Mouse (Mus musculus) MEL (cell line): ENCODE data around the gene Runx1. TPM values are rescaled to one million over a fixed set of nuclear protein-coding genes. Genes with fewer than 3 reads are reported as not detected.

Source experiments
- DNase-seq: peaks from one replicate; pipeline ENCODE4 v3.0.0; 2011; ENCODE audit warnings: low read depth, low spot score
- H3K27ac ChIP-seq: 2 replicates; pipeline ENCODE4 v1.5.1; 2012; ENCODE audit warnings: low read depth, mild to moderate bottlenecking, control low read depth, low read length, moderate library complexity; ENCODE audit not compliant: control insufficient read depth
- H3K27me3 ChIP-seq, 2 experiments: fragments of 150-350 bp in 1 of 2; sonication (generic) in 1 of 2; 2 replicates each; pipeline ENCODE4 v1.6.1; 2012; ENCODE audit warnings: low read length in 2 of 2, mild to moderate bottlenecking in 2 of 2, improper control_type of control experiment in 1 of 2, moderate library complexity in 1 of 2; ENCODE audit not compliant: insufficient read depth in 2 of 2, control insufficient read depth in 1 of 2
- H3K36me3 ChIP-seq, 2 experiments: 2 replicates each; pipeline ENCODE4 v1.6.1; 2012 to 2014; ENCODE audit warnings: low read length in 2 of 2, improper control_type of control experiment in 1 of 2, inconsistent platforms in 1 of 2, mild to moderate bottlenecking in 1 of 2; ENCODE audit not compliant: insufficient read depth in 2 of 2, control insufficient read depth in 1 of 2
- H3K4me1 ChIP-seq, 2 experiments: fragments of 150-350 bp in 1 of 2; sonication (generic) in 1 of 2; 2 replicates each; pipeline ENCODE4 v1.6.1; 2012; ENCODE audit warnings: low read length in 2 of 2, improper control_type of control experiment in 1 of 2, mild to moderate bottlenecking in 1 of 2; ENCODE audit not compliant: insufficient read depth in 2 of 2, control insufficient read depth in 1 of 2
- H3K4me3 ChIP-seq, 2 experiments: fragments of 150-350 bp in 1 of 2; sonication (generic) in 1 of 2; 2 replicates each; pipeline ENCODE4 v1.5.1; 2012; ENCODE audit warnings: low read depth in 2 of 2, low read length in 2 of 2, mild to moderate bottlenecking in 2 of 2, moderate library complexity in 2 of 2, control low read depth in 1 of 2, improper control_type of control experiment in 1 of 2; ENCODE audit not compliant: control insufficient read depth in 1 of 2, insufficient read depth in 1 of 2
- H3K79me2 ChIP-seq: 2 replicates; pipeline ENCODE4 v1.6.1; 2012; ENCODE audit warnings: mild to moderate bottlenecking, low read length, moderate library complexity; ENCODE audit not compliant: control insufficient read depth, poor library complexity, insufficient read depth
- H3K9ac ChIP-seq: 2 replicates; pipeline ENCODE4 v1.6.1; 2012; ENCODE audit warnings: low read depth, mild to moderate bottlenecking, control low read depth, low read length, moderate library complexity; ENCODE audit not compliant: control insufficient read depth, poor library complexity, severe bottlenecking
- H3K9me3 ChIP-seq: fragments of 150-350 bp; sonication (generic); replicated peaks from 2 replicates; pipeline ENCODE4 v1.6.1; 2012; ENCODE audit warnings: mild to moderate bottlenecking, low read length, improper control_type of control experiment, moderate library complexity; ENCODE audit not compliant: insufficient read depth
- CHD2 ChIP-seq: IDR thresholded peaks from 2 replicates; pipeline ENCODE4 v1.6.1; 2011; ENCODE audit warnings: low read length, improper control_type of control experiment
- E2F4 ChIP-seq: IDR thresholded peaks from 2 replicates; pipeline ENCODE4 v1.6.1; 2011; ENCODE audit warnings: low read depth, low read length, improper control_type of control experiment, borderline replicate concordance
- GABPA ChIP-seq: IDR thresholded peaks from 2 replicates; pipeline ENCODE4 v1.6.1; 2012; ENCODE audit warnings: low read depth, mild to moderate bottlenecking, inconsistent platforms, low read length, improper control_type of control experiment, moderate library complexity
- GATA1 ChIP-seq: IDR thresholded peaks from 2 replicates; pipeline ENCODE4 v1.6.1; 2011; ENCODE audit warnings: low read depth, low read length, improper control_type of control experiment
- KAT2A ChIP-seq: conservative IDR thresholded peaks from 2 replicates; pipeline ENCODE4 v1.6.1; 2012; ENCODE audit warnings: low read depth, low read length, improper control_type of control experiment, inconsistent platforms
- MAX ChIP-seq: IDR thresholded peaks from 2 replicates; pipeline ENCODE4 v1.6.1; 2011; ENCODE audit warnings: low read length, improper control_type of control experiment
- MXI1 ChIP-seq: IDR thresholded peaks from 2 replicates; pipeline ENCODE4 v1.6.1; 2011; ENCODE audit warnings: mild to moderate bottlenecking, low read depth, low read length, improper control_type of control experiment
- NELFE ChIP-seq: IDR thresholded peaks from 2 replicates; pipeline ENCODE4 v1.6.1; 2011; ENCODE audit warnings: low read depth, low read length, improper control_type of control experiment
- NRF1 ChIP-seq: IDR thresholded peaks from 2 replicates; pipeline ENCODE4 v1.6.1; 2014; ENCODE audit warnings: low read depth, mild to moderate bottlenecking, inconsistent platforms, low read length, improper control_type of control experiment, moderate library complexity; ENCODE audit not compliant: poor library complexity, insufficient read depth, severe bottlenecking
- POLR2AphosphoS2 ChIP-seq: IDR thresholded peaks from 2 replicates; pipeline ENCODE4 v1.6.1; 2011; ENCODE audit warnings: low read length, improper control_type of control experiment
- ZKSCAN1 ChIP-seq: IDR thresholded peaks from 2 replicates; pipeline ENCODE4 v1.6.1; 2012; ENCODE audit warnings: low read depth, mild to moderate bottlenecking, inconsistent platforms, low read length, improper control_type of control experiment, moderate library complexity
- ZNF384 ChIP-seq: IDR thresholded peaks from 2 replicates; pipeline ENCODE4 v1.6.1; 2012; ENCODE audit warnings: low read depth, mild to moderate bottlenecking, inconsistent platforms, low read length, improper control_type of control experiment
- polyA plus RNA-seq, 2 experiments: library from polyadenylated mRNA; stranded (reverse) in 1 of 2; unstranded in 1 of 2; fragments of >175 nt in 1 of 2; fragments of >200 nt in 1 of 2; gene quantifications; 2 replicates each; pipeline versions ENCODE4 v1.2.1 to v1.2.4; 2012; ENCODE audit warnings: low replicate concordance in 2 of 2, low read depth in 1 of 2; ENCODE audit not compliant: insufficient read length in 2 of 2, insufficient read depth in 1 of 2, missing spikeins in 1 of 2
- total RNA-seq: library from RNA; depleted of rRNA; stranded (reverse); fragments of 300-350 nt; gene quantifications from 2 replicates; pipeline ENCODE4 v1.2.3, GENCODE M21; 2012

The Runx1 gene
- total and polyA plus RNA-seq, 3 experiments = 14.3 to 23.5 TPM; not detected in 1

GRCm38 (mm10) chr16:92597655-92598054 lies 228.3 kb downstream of the Runx1 start:
- Histone ChIP-seq H3K9ac (no peak overlapping the region), H3K79me2 (no peaks in the 10 kb centered on the region), H3K4me3 (no peak overlapping the region), H3K9me3 (no peaks in the 10 kb centered on the region), H3K36me3 (no peaks in the 10 kb centered on the region), H3K27ac (no peak overlapping the region), H3K4me1 (no peaks in the 10 kb centered on the region; a peak in 1 of 4 replicates), H3K27me3 (no peaks in the 10 kb centered on the region; a peak in 2 of 4 replicates)
- no peak for DNase-seq
- no peak for TF ChIP-seq CHD2
- no peak for TF ChIP-seq GABPA
- TF ChIP-seq, all 39 proteins: peak for 0

- Histone ChIP-seq H3K36me3 (no peaks in the 10 kb centered on the region), H3K27ac (no peak overlapping the region), H3K4me1 (no peaks in the 10 kb centered on the region; a peak in 1 of 4 replicates), H3K27me3 (no peaks in the 10 kb centered on the region; a peak in 2 of 4 replicates), H3K79me2 (no peaks in the 10 kb centered on the region), H3K9ac (no peak overlapping the region), H3K9me3 (no peaks in the 10 kb centered on the region)
- DNase-seq = no peak
- no peak for TF ChIP-seq ZKSCAN1
- TF ChIP-seq NELFE = no peak
- no peak for TF ChIP-seq POLR2AphosphoS2
- no peak for TF ChIP-seq MXI1
- TF ChIP-seq, all 39 proteins: peak for 0
- H3K4me3 ChIP-seq = no peak overlapping the region
These were observed 233.7 kb downstream of the Runx1 start for GRCm38 (mm10) chr16:92592207-92592606.

- Histone ChIP-seq H3K9ac (no peak overlapping the region), H3K27me3 (no peaks in the 10 kb centered on the region; a peak in 2 of 4 replicates), H3K4me1 (no peaks in the 10 kb centered on the region; a peak in 1 of 4 replicates), H3K79me2 (no peaks in the 10 kb centered on the region), H3K27ac (no peak overlapping the region), H3K9me3 (no peaks in the 10 kb centered on the region), H3K36me3 (no peaks in the 10 kb centered on the region), H3K4me3 (no peak overlapping the region)
- TF ChIP-seq NRF1 = no peak
- no peak for TF ChIP-seq CHD2
- no peak for TF ChIP-seq ZNF384
- no peak for TF ChIP-seq GATA1
- no peak for TF ChIP-seq KAT2A
- TF ChIP-seq NELFE = no peak
- no peak for TF ChIP-seq MAX
- TF ChIP-seq E2F4 = no peak
- DNase-seq = no peak
These were observed 234.2 kb downstream of the Runx1 start for GRCm38 (mm10) chr16:92591783-92592182.
